Mouse (Mus musculus): ENCODE data around the gene Stk17b.

DNA sequence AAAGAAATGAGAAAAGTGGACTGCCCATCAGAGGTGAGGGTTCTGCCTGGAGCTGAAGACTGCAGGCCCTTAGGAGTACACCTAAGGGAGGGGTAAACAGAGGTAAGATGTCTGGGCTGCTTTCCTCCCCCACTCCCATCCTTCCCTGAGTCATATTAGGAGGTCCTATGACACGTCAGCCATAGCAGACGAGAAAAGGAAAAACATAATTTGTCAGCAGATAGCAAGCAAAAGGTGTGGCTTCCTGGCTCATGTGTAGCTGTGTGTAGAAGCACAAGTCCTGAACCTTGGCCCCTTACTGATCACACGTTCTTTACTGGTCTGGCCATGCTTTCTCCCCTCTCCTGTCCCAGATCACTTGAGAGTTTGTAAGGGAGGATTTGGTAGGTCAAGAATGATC lies 12.8 kb upstream of the Stk17b start:
- TF ChIP-seq CTCF (conservative IDR thresholded peaks at IDR 0.05; ENCODE audit: low read length) (no peak), NANOG (IDR thresholded peaks at IDR 0.05; ENCODE audit: borderline replicate concordance, low read length) (no peak)

Data from E14TG2a.4 (cell line).